Mouse (Mus musculus): ENCODE measurements at regions not wholly inside any gene's neighbourhood (a gene's known extent, or its start where the extent isn't known, plus 50 kb on each side); places are given as distances from the start of the nearest gene placed in this dataset.

- no peaks in the 10 kb centered on the region for H3K36me3 ChIP-seq (ENCODE audit: control insufficient read depth, insufficient read depth, low read length)
- ATAC-seq (ENCODE audit: low FRiP score) (no peak), DNase-seq (ENCODE audit: low spot score) (no peak)
- no peaks in the 10 kb centered on the region for H3K4me1 ChIP-seq (replicated peaks; ENCODE audit: control insufficient read depth, insufficient read depth, low read length)
- H3K27ac ChIP-seq (ENCODE audit: low read depth, low read length), result no peak overlapping the region
- H3K9ac ChIP-seq (ENCODE audit: low read depth, low read length), result no peak overlapping the region
- no peak overlapping the region for H3K4me3 ChIP-seq (ENCODE audit: low read depth, low read length)
- no peaks in the 10 kb centered on the region for H3K27me3 ChIP-seq (ENCODE audit: control insufficient read depth, insufficient read depth, low read length)
- no peak overlapping the region for H3K4me2 ChIP-seq (replicated peaks; ENCODE audit: low read depth, low read length)
- H3K9me3 ChIP-seq (ENCODE audit: control insufficient read depth, low read length), result no peaks in the 10 kb centered on the region
Measured at GRCm38 (mm10) chr10:108083220-108083619, 78.8 kb upstream of the Ppp1r12a start.

GRCm38 (mm10) chr10:108075144-108075543 lies 86.8 kb upstream of the Ppp1r12a start:
- no peaks in the 10 kb centered on the region for H3K27me3 ChIP-seq (ENCODE audit: control insufficient read depth, insufficient read depth, low read length)
- H3K9me3 ChIP-seq (ENCODE audit: control insufficient read depth, low read length), result no peaks in the 10 kb centered on the region
- H3K9ac ChIP-seq (ENCODE audit: low read depth, low read length), result no peak overlapping the region
- no peak overlapping the region for H3K4me2 ChIP-seq (replicated peaks; ENCODE audit: low read depth, low read length)
- ATAC-seq (ENCODE audit: low FRiP score), result no peak
- no peak overlapping the region for H3K4me3 ChIP-seq (ENCODE audit: low read depth, low read length)
- DNase-seq (ENCODE audit: low spot score), result no peak
- H3K4me1 ChIP-seq (replicated peaks; ENCODE audit: control insufficient read depth, insufficient read depth, low read length), result no peaks in the 10 kb centered on the region
- no peaks in the 10 kb centered on the region for H3K36me3 ChIP-seq (ENCODE audit: control insufficient read depth, insufficient read depth, low read length)
- 74% methylated on average over 5 of the region's 5 CpGs for whole genome bisulfite sequencing
- H3K27ac ChIP-seq (ENCODE audit: low read depth, low read length), result no peak overlapping the region

GRCm38 (mm10) chr10:108073828-108074227 lies 88.2 kb upstream of the Ppp1r12a start:
- ATAC-seq (ENCODE audit: low FRiP score) (no peak), DNase-seq (ENCODE audit: low spot score) (no peak)
- Histone ChIP-seq H3K4me3 (ENCODE audit: low read depth, low read length) (no peak overlapping the region), H3K27me3 (ENCODE audit: control insufficient read depth, insufficient read depth, low read length) (no peaks in the 10 kb centered on the region), H3K9ac (ENCODE audit: low read depth, low read length) (no peak overlapping the region), H3K4me2 (replicated peaks; ENCODE audit: low read depth, low read length) (no peak overlapping the region), H3K36me3 (ENCODE audit: control insufficient read depth, insufficient read depth, low read length) (no peaks in the 10 kb centered on the region), H3K9me3 (ENCODE audit: control insufficient read depth, low read length) (no peaks in the 10 kb centered on the region), H3K27ac (ENCODE audit: low read depth, low read length) (no peak overlapping the region), H3K4me1 (replicated peaks; ENCODE audit: control insufficient read depth, insufficient read depth, low read length) (no peaks in the 10 kb centered on the region)
- WGBS, result 82% methylated on average over 4 of the region's 4 CpGs

- no peak for DNase-seq (ENCODE audit: low spot score)
- H3K4me3 ChIP-seq (ENCODE audit: low read depth, low read length), result no peak overlapping the region
- H3K27me3 ChIP-seq (ENCODE audit: control insufficient read depth, insufficient read depth, low read length), result no peaks in the 10 kb centered on the region
- no peak overlapping the region for H3K27ac ChIP-seq (ENCODE audit: low read depth, low read length)
- no peak overlapping the region for H3K9ac ChIP-seq (ENCODE audit: low read depth, low read length)
- no peak overlapping the region for H3K4me2 ChIP-seq (replicated peaks; ENCODE audit: low read depth, low read length)
- no peaks in the 10 kb centered on the region for H3K9me3 ChIP-seq (ENCODE audit: control insufficient read depth, low read length)
- H3K4me1 ChIP-seq (replicated peaks; ENCODE audit: control insufficient read depth, insufficient read depth, low read length), result no peaks in the 10 kb centered on the region
- ATAC-seq (ENCODE audit: low FRiP score), result no peak
- no peaks in the 10 kb centered on the region for H3K36me3 ChIP-seq (ENCODE audit: control insufficient read depth, insufficient read depth, low read length)
- 97% methylated on average over 1 of the region's 1 CpGs for WGBS
Measured at GRCm38 (mm10) chr10:108072211-108072610, 89.8 kb upstream of the Ppp1r12a start.

GRCm38 (mm10) chr10:108071424-108071823 lies 90.6 kb upstream of the Ppp1r12a start:
- ATAC-seq (ENCODE audit: low FRiP score), result no peak

GRCm38 (mm10) chr10:108067723-108068122 lies 94.3 kb upstream of the Ppp1r12a start:
- ATAC-seq (ENCODE audit: low FRiP score) (no peak), DNase-seq (ENCODE audit: low spot score) (no peak)
- H3K4me1 ChIP-seq (replicated peaks; ENCODE audit: control insufficient read depth, insufficient read depth, low read length), result no peaks in the 10 kb centered on the region
- 67% methylated on average over 10 of the region's 10 CpGs for WGBS
- no peaks in the 10 kb centered on the region for H3K27me3 ChIP-seq (ENCODE audit: control insufficient read depth, insufficient read depth, low read length)
- no peak overlapping the region for H3K9ac ChIP-seq (ENCODE audit: low read depth, low read length)
- H3K27ac ChIP-seq (ENCODE audit: low read depth, low read length), result no peak overlapping the region
- no peak overlapping the region for H3K4me2 ChIP-seq (replicated peaks; ENCODE audit: low read depth, low read length)
- H3K4me3 ChIP-seq (ENCODE audit: low read depth, low read length), result no peak overlapping the region
- no peaks in the 10 kb centered on the region for H3K36me3 ChIP-seq (ENCODE audit: control insufficient read depth, insufficient read depth, low read length)
- no peaks in the 10 kb centered on the region for H3K9me3 ChIP-seq (ENCODE audit: control insufficient read depth, low read length)

More at GRCm38 (mm10) chr10:108071424-108071823, 90.6 kb upstream of the Ppp1r12a start:
- Histone ChIP-seq H3K4me1 (replicated peaks; ENCODE audit: control insufficient read depth, insufficient read depth, low read length) (no peaks in the 10 kb centered on the region), H3K27me3 (ENCODE audit: control insufficient read depth, insufficient read depth, low read length) (no peaks in the 10 kb centered on the region), H3K36me3 (ENCODE audit: control insufficient read depth, insufficient read depth, low read length) (no peaks in the 10 kb centered on the region), H3K9me3 (ENCODE audit: control insufficient read depth, low read length) (no peaks in the 10 kb centered on the region), H3K27ac (ENCODE audit: low read depth, low read length) (no peak overlapping the region), H3K9ac (ENCODE audit: low read depth, low read length) (no peak overlapping the region), H3K4me3 (ENCODE audit: low read depth, low read length) (no peak overlapping the region), H3K4me2 (replicated peaks; ENCODE audit: low read depth, low read length) (no peak overlapping the region)
- no peak for DNase-seq (ENCODE audit: low spot score)
- WGBS, result 88% methylated on average over 2 of the region's 2 CpGs

- no peak for DNase-seq (ENCODE audit: low spot score)
- no peaks in the 10 kb centered on the region for H3K4me1 ChIP-seq (replicated peaks; ENCODE audit: control insufficient read depth, insufficient read depth, low read length)
- H3K27me3 ChIP-seq (ENCODE audit: control insufficient read depth, insufficient read depth, low read length), result no peaks in the 10 kb centered on the region
- ATAC-seq (ENCODE audit: low FRiP score), result no peak
- no peak overlapping the region for H3K27ac ChIP-seq (ENCODE audit: low read depth, low read length)
- H3K9ac ChIP-seq (ENCODE audit: low read depth, low read length), result no peak overlapping the region
- H3K4me3 ChIP-seq (ENCODE audit: low read depth, low read length), result no peak overlapping the region
- no peaks in the 10 kb centered on the region for H3K36me3 ChIP-seq (ENCODE audit: control insufficient read depth, insufficient read depth, low read length)
- WGBS, result 86% methylated on average over 8 of the region's 8 CpGs
- no peaks in the 10 kb centered on the region for H3K9me3 ChIP-seq (ENCODE audit: control insufficient read depth, low read length)
- H3K4me2 ChIP-seq (replicated peaks; ENCODE audit: low read depth, low read length), result no peak overlapping the region
Measured at GRCm38 (mm10) chr10:108066241-108066640, 95.8 kb upstream of the Ppp1r12a start.

GRCm38 (mm10) chr10:108061813-108062435 lies 100.1 kb upstream of the Ppp1r12a start:
- no peaks in the 10 kb centered on the region for H3K36me3 ChIP-seq (ENCODE audit: control insufficient read depth, insufficient read depth, low read length)
- H3K9ac ChIP-seq (ENCODE audit: low read depth, low read length), result no peak overlapping the region
- WGBS, result 61% methylated on average over 7 of the region's 7 CpGs
- H3K9me3 ChIP-seq (ENCODE audit: control insufficient read depth, low read length), result no peaks in the 10 kb centered on the region
- no peaks in the 10 kb centered on the region for H3K4me1 ChIP-seq (replicated peaks; ENCODE audit: control insufficient read depth, insufficient read depth, low read length)
- H3K27me3 ChIP-seq (ENCODE audit: control insufficient read depth, insufficient read depth, low read length), result no peaks in the 10 kb centered on the region
- DNase-seq (ENCODE audit: low spot score) (no peak), ATAC-seq (ENCODE audit: low FRiP score) (0 out of 2 replicates have a peak, but pooled peaks have one; percentile 49)
- H3K4me3 ChIP-seq (ENCODE audit: low read depth, low read length), result no peak overlapping the region
- H3K27ac ChIP-seq (ENCODE audit: low read depth, low read length), result no peak overlapping the region
- H3K4me2 ChIP-seq (replicated peaks; ENCODE audit: low read depth, low read length), result no peak overlapping the region

GRCm38 (mm10) chr10:108060554-108060953 lies 101.4 kb upstream of the Ppp1r12a start:
- Histone ChIP-seq H3K4me1 (replicated peaks; ENCODE audit: control insufficient read depth, insufficient read depth, low read length) (no peaks in the 10 kb centered on the region), H3K27ac (ENCODE audit: low read depth, low read length) (no peak overlapping the region), H3K9ac (ENCODE audit: low read depth, low read length) (no peak overlapping the region), H3K9me3 (ENCODE audit: control insufficient read depth, low read length) (no peaks in the 10 kb centered on the region), H3K36me3 (ENCODE audit: control insufficient read depth, insufficient read depth, low read length) (no peaks in the 10 kb centered on the region), H3K4me2 (replicated peaks; ENCODE audit: low read depth, low read length) (no peak overlapping the region), H3K27me3 (ENCODE audit: control insufficient read depth, insufficient read depth, low read length) (no peaks in the 10 kb centered on the region), H3K4me3 (ENCODE audit: low read depth, low read length) (no peak overlapping the region)
- DNase-seq (ENCODE audit: low spot score) (no peak), ATAC-seq (ENCODE audit: low FRiP score) (no peak)
- 91% methylated on average over 3 of the region's 3 CpGs for WGBS
